Mouse (Mus musculus) lung, postnatal 25 days (tissue): ENCODE data around the gene Nat8f1.
A peak's percentile ranks its signal among the peaks of the same experiment; 100 is the strongest.
"Not testable (repeated sequence)": the region's sequence is repeated elsewhere in the genome, so short reads cannot be mapped to it uniquely, and the experiment has no call there.

ENCODE experiments used
- DNase-seq: peaks from one replicate; pipeline ENCODE4 v3.0.0; 2022; ENCODE audit warnings: low spot score

Nat8f1 gene

DNA sequence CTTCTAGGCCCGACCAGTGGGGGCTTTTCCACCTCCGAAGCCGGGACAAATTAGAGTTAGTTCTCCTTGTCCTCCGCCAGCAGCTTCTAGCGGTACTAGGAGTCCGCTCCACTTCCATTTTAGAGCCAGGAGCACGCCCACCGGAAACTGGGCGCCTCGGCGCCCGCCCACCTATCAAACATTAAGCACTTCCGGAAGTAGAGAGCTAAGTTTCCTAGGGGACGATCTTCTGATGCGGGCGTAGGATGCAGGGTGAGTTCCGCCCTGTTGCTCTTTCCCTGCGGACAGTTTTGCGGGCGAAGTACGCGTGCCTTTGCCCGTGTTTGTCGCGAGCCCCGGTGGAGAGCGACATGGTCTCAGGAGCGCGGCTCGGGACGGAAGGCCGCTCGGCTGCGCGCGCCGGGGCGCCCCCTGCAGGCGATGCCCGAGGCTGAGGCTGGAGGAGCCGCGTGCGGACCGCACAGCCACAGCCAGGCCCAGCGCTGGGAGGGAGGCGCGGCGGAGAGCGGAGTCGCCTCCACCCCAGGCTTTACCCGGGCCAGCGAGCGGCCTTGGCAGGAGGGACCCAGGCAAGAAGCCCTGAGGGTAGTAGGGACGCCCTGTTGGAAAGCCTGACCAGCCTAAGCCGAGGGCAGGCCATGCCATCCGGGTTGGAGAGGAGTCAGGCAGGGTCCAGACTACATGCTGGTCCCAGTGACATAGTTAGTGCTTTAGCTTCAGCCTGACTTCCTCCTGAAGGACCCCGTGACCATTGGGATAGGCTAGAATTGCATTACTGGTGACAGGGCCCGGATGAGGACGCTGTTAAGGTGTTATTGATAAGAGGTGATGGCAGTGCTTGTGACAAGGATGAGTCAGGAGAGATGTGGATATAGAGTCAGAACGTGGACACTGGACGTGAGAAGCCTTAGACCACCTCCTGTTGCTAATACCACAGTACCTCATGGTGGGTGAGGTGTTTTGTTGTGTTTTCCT lies at the start of gene Nat8f1:
Gene Nat8f1 (minus strand): TSS at position 149 of the 975 bp plus-strand sequence.
- peak; percentile 90 for DNase-seq

DNA sequence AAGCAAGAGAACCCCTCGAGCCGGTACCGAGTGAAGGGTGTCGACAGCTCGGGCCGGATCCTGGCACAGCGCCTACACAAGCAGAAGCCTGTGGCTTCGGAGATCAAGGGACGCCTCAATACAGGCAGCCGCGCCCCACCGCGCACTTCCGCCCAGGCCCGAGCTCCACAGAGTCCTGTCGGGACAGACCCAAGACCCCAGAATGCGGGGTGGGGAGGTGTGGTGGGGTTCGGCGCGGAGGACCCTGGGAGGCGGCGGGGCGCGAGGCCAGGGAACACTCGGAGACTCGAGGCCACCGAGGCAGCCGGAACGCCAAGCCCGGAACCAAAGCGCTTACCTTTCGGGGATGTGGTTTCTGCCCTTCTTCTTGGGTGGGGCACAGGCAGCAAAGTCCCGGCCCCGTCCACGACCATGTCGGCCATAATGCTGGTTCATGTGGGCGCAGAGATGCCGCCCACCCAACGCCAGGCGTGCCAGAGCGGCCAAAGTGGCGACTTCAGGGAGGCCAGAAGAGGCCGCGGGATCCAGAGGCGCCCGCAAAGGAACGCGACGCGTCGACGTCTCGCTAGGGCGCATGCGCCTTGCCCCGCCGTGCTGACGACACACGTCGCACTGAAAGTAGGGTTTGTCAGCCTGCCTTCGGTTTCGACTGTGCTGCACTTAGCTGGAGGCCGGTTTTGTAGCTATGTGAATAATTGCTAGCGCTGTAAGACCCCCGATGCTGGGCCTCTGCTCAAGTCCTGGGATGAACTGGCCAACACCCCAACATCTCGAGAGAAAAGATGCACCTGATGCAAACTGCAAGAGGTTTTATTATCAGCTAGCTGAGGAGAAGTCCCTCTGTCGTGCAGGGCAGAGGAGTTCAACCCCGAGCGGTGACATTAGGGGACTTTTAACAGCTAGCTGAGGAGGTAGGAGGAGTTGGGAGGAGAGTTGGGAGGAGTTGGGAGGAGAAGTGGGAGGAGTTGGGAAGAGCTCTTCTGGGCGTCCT lies 45.9 kb upstream of the Nat8f1 start, which contains the start of gene Dusp11:
Gene Dusp11 (minus strand): TSS at position 567 of the 991 bp plus-strand sequence.
- peak; percentile 94 for DNase-seq

DNA sequence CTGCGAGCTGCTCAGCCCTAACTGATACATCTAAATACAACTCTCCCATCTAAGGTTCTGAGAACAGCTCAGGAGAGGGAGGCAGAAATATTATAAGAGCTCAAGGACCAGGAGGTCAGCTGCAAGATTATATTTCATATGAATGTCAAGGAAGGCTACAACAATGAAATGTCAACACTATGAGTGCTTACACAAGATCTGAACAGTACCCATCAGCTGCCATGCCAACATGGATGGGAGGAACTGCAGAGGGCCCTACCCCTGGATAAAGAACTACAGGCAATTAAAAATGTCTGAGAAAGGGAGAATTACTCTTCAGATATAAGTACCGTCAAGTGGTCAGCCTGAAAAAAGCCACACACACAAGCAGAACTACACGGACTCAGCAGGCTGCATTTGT lies 42.1 kb upstream of the Nat8f1 start:
- peak; percentile 38 for DNase-seq

DNA sequence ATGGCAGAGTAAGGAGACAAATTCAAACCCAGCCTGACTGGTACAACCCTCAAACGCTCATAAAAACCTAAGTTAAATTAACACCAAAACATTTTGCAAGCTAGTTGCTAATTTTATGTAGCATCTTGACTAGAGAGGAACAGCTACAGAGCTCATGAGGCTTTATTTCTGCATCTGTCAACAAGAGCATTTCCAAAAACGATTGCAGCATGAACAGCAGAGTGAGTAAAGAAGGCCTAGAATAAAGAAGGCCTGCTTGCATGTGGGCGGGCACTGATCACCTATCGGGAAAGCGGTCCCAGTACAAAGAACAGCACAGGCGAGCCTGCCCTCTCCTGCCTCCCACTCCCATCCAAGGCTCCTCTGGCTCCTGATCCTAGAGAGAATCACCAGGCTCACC lies 33.1 kb upstream of the Nat8f1 start:
- no peak for DNase-seq

DNA sequence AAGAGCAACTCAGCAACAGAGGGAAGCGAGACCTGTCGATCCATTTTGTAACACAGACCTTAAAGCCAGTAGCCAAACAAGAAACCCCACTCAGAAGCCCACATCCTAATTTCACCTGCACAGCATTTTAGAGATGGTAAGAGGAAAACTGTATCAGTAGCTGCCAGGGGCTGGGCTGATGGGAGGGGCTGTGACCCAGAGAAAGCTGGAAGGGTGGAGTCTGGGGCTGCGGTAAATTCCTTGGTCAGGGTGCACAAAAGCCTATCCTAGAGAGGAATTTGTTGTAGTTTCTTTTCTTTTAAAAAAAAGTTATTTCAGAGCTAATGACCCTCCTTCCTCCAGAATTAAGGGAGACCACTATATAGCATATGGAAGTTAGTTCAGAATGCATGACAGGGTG lies 27.0 kb upstream of the Nat8f1 start:
- DNase-seq: no peak

DNA sequence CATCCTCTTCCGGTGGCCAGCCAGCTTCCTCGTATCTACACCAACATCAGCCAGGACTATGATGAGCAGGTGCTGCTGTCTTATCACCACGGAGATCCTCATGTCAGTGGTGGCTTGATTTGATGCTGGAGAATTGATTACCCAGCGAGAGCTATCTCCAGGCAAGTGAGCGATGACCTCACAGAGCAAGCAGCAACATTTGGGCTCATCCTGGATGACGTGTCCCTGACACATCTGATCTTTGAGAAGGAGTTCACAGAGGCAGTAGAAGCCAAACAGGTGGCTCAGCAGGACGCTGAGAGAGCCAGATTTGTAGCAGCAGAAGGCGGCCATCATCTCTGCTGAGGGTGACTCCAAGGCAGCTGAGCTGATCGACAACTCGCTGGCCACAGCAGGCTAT lies 23.2 kb upstream of the Nat8f1 start:
- DNase-seq: no peak

DNA sequence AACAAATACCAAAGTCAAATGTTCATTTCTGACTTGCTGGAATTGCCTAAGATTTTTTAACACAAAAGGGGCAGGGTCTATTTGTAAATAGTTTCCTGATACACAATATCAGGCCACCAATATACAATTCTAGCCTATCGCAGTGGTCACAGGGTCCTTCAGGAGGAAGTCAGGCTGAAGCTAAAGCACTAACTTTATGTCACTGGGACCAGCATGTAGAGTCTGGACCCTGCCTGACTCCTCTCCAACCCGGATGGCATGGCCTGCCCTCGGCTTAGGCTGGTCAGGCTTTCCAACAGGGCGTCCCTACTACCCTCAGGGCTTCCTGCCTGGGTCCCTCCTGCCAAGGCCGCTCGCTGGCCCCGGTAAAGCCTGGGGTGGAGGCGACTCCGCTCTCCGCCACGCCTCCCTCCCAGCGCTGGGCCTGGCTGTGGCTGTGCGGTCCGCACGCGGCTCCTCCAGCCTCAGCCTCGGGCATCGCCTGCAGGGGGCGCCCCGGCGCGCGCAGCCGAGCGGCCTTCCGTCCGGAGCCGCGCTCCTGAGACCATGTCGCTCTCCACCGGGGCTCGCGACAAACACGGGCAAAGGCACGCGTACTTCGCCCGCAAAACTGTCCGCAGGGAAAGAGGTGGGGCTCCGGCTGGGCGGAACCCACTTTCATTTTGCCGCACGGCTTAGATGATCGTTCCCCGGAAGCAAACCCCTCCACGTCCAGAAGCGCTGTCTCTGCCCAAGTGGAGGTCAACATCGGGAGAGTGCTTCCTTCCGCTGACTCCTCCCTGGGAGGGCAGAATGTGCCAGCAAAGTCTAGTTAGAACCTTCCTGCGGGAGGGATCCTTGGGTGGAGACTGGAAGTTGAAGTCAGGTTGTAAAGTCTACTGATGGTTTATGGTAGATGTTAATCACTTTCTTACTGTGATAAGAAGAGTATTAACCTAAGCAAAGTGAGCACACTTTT lies 21.3 kb upstream of the Nat8f1 start:
- peak; percentile 90 for DNase-seq

DNA sequence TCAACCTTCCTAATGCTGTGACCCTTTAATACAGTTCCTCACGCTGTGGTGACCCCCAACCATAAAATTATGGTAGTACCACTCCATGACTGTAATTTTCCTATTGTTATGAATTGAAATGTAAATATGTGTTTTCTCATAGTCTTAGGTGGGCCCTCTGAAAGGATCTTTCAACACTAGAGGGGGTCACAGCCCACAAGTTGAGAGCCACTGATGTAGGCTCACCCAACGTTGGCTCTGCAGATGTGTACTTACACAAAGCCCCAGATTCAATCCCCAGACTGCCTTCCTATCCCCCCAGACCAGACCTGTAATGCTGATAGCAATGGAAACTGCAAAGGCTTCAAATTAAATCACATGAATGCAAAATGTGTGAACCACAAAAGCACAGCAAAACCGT lies 20.2 kb upstream of the Nat8f1 start:
- DNase-seq: no peak

DNA sequence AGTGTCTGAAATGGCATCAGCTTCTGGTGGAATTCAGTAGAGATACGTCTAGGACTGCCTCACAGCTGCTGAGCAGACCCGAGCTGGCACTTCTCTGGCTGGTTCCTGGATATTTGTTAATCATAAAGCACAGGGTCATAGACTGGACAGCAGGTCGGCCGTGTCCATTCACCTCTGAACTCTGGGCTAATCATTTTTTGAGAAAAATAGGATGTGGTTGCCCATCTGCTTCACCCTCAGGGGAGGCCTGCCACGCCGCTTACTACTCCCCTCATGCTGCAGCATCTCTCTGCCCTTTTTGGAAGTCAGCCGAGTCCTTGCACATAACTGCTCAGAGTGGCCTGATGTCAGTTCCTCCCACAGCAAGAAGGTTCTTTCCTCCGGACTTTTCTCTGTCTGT lies 18.6 kb upstream of the Nat8f1 start:
- no peak for DNase-seq

DNA sequence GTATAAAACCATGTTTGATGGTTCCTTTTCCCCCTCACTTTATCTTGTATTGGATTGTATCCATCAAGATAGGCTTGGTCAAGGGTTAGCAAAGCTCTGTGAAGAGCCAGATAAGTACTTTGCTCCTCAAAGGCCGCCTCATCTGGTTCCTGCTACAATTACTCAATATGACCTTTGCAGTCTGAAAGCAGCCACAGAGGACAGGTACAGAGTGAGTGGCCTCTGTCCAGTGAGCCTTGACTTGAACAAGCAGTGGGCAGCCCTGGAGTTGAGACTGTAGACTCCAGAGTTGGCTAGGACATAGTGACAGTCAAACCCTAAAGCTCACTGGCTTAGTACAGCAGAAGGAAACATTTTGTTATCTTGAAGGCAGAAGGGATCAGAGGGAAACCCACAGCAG lies 13.8 kb upstream of the Nat8f1 start:
- DNase-seq: no peak

DNA sequence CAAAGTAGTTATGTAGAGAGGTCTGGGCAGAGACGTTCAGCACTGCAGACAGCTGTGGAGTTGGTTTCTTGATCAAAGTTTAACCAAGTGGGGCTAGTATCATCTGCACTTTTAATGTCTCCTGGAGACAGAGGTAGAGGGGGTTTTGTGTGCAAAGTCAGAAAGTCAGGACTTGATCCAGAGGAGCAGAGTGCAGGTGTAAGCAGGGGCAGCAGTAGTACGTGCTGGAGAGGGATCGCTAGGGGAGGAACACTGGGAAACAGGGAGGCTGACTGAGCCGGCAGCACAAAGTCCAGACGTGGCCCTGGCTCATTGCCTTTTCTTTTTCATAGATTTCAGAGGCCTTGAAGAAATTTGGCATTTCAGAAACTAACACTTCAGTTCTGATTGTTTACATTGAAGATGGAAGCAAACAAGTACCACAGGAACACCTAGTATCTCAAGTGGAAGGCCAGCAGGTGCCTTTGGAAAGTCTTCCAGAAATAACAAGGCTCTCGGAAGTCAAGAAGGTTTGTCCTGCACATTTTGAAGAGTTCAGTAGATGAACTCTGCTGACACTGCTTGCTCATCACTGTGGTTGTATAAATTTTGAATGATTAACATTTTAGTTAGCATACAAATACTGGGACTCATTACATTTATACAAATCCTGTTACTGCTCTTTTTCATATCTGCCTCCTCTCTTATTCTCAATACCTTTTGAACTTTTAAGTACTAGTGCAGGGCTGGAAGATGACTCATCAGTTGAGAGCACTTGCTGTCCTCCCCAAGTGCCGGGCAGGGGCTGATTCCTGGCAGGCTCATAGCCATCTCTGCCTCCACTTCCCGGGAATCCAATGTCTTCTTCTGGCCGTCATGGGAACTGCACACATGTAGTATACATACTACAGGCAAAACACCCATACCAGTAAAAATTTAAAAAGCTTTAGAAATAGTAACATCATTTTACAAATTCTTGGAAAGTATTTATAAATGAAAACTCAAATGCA lies 12.3 kb upstream of the Nat8f1 start:
- DNase-seq: no peak

DNA sequence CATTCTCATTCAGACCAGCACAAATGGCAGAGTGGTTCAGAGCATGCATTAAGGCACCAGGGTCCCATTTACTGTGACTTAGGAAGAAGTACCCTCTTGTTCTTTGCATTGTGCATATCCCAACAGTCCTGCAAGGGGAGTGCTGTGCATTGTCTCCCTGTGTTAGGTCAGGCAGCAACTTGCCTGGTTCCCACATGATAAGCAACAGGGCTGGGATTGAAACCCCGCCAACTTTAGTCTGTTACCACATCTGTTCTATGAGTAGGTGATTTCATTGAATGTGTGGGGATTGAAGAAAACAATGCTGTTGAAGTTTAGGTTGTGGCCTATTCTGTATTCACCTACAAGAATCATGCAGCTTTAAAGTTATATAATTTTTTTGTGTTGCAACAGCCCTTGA lies 11.2 kb upstream of the Nat8f1 start:
- DNase-seq: no peak

DNA sequence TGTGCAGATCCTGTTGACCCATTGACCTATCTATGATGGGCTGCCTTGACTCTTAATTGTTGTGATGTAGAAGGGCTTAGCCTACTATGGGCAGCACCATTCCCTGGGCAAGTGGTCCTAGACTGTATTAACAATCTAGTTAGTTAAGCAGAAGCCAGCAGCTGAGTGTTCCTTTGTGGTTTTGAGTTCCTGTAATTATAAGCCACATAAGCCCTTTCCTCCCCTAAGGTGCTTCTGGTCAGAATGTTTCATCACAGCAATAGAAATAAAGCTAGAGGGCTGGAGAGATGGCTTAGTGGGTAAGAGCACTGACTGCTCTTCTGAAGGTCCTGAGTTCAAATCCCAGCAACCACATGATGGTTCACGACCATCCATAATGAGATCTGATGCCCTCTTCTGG lies 8.2 kb upstream of the Nat8f1 start:
- no peak for DNase-seq

DNA sequence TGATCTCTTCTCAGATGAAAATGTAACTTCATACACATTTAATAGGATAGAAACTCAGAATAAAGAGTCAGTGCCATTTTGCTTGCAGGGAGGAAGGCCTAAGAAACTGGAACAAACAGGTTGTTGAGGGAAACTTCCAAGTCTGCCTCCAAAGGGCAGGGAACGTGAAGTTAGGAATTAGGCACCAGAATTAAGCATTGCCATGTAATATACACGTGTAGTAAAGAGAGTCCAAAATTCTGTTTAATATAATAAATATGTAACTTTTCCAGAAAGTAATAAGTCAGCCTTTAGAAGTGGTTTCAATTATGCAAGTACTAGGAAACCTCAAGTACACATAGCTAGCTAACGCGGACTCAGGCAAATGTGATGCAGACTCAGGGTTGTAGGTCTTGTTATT lies 3.9 kb upstream of the Nat8f1 start:
- no peak for DNase-seq

DNA sequence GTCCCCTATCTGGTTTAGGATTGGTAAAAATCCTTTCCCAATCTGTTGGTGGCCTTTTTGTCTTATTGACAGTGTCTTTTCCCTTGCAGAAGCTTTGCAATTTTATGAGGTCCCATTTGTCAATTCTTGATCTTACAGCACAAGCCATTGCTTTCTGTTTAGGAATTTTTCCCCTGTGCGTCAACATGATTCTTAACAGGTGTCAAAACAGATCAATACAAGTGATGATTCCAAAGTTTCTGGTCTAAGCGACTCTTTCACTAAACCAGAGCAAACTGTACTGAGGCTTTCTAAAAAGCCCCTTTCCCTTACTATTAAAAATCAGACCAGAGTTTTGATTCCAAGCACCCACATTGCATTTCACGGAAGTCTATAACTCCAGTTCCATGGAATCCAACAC lies 2.9 kb upstream of the Nat8f1 start:
- DNase-seq: not testable (repeated sequence)

DNA sequence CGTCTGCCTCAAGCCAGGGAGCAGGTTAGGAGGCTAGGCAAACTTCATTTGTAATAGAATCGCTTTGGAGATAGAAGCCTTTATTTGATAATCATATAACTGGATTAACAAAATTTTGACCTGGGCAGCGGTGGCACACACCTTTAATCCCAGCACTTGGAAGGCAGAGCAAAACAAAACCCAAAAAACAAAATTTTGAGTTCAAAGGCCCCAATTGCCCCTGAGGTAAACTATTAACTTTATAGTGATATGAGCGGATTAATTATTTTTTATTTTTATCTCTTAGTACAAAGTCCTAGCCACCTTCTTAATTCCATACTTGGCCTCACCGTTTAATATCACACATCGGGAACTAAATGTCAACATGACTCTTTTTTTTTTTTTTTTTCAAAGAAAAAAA lies 1.1 kb upstream of the Nat8f1 start:
- DNase-seq: no peak

DNA sequence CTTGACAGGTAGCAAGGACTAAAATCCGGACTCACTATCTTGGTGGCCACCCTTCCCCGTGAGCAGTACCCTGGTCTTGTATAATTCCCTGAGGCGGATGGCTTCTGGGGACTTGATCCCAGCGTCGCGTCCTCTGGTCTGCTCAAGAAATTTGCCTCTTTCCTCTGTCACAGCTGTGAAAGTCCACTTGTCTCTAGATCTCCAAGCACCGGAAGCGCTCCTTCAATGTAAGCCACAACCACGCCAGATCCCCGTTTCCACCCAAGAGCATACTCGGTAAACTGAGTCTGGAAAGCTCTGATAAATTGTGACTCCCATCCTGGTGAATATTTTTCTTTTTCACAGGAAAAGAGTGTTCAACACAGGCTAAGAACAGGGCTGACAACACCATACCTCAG lies 347 bp downstream of the Nat8f1 start:
- no peak for DNase-seq

DNA sequence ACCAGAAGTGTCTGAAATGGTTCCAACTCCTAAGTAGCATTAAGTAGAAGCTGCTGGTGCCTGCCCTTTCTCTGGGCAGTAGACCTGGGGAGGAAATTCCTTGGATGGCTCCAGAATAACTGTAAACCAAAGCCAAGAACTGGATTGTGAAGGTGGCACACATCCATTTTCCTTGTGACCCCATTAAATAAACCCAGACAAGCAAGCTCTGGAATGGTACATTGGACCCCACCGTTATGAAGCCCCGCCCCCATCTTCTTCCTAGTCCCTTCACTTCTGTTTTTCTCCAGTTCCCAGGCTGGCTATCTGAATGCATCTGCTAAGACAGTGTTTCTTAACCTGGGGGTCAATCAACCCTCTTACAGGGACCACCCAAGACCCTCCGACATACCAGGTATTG lies 3.9 kb downstream of the Nat8f1 start, which contains the start of gene Tprkb:
Gene Tprkb (plus strand): TSS at position 279 of the 400 bp plus-strand sequence.
- peak; percentile 43 for DNase-seq

DNA sequence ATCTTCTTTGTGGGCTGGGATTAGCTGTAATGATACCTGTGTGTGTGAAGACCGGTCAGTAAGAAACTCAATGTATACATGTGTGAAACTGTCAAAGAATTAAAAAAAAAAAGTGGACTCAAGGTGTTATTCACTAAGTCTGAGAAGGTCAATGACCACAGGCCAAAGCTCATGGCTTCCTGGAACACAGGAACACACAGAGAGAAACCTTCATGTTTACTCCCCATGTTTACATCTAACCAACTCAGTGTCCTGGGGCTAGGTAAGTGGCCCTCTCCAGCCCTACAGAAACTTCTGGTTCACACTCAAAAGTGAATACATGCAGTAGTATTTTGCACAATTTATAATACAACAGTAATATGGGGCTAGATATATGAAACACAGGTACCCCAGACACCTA lies 5.8 kb downstream of the Nat8f1 start:
- no peak for DNase-seq

DNA sequence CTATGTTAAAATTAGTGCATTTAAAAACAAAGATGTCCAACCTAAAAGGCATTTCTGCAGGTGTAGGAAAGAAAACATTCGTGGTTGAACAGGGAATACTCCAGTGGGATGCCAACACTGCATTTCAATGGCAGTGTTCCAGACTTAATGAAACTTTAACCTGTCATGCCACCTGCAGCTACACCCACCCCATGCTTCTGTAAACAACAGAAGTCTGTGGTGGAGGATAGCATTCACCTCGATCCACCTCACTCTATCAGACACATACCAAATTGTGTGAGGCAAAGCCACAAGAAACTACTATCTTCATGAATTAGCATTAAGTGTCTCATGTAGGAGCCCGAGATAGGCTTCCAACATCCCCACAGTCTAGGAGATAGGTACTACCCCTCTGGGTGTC lies 7.1 kb downstream of the Nat8f1 start:
- DNase-seq: no peak
